In genomic region chr8:116946851-116947250, GRCm38 (mm10) we compare ENCODE assay signal across 13 mouse cellular contexts. TPM values are rescaled to one million over a fixed set of nuclear protein-coding genes. Genes with fewer than 3 reads are reported as not detected.
A peak's percentile ranks its signal among the peaks of the same experiment; 100 is the strongest.
DNase-seq lines count a peak whose midpoint lies in the region; ATAC-seq and TF ChIP-seq lines count a peak whose summit lies in the region.
"Had no signal": no experiment of that assay in that cellular context is flagged by ENCODE, and none has a peak within 500 bp of the region (broad histone marks: within the 10 kb centered on the region; RNA-seq: fewer than 3 reads in every experiment).

No protein-coding gene starts in this region.

- H3K9me3 ChIP-seq in ES-E14 (ENCODE audit: control insufficient read depth, insufficient read depth, low read depth, low read length), result no peaks in the 10 kb centered on the region
- no peaks in the 10 kb centered on the region for H3K9me3 ChIP-seq in forebrain, embryonic 11.5 days (ENCODE audit: control insufficient read depth, low read length)
- H3K9me3 ChIP-seq: forebrain, embryonic 12.5 days; hindbrain, embryonic 12.5 days; midbrain, embryonic 12.5 days had no signal

- peak overlapping the region; percentile 24 to 32 for H3K4me3 ChIP-seq in ES-E14 (ENCODE audit: insufficient read depth in 1 of 2, low read depth in 1 of 2, low read length in 2 of 2, poor library complexity in 1 of 2, severe bottlenecking in 1 of 2)
- no peak overlapping the region for H3K4me3 ChIP-seq in forebrain, embryonic 11.5 days (ENCODE audit: low read depth, low read length)
- H3K4me3 ChIP-seq: forebrain, embryonic 12.5 days; hindbrain, embryonic 12.5 days; midbrain, embryonic 12.5 days had no signal

- H3K9ac ChIP-seq in ES-E14 (ENCODE audit: insufficient read depth, low read depth, low read length, poor library complexity, severe bottlenecking), result peak overlapping the region; percentile 24; the same call in 1 of the 2 replicates
- no peak overlapping the region for H3K9ac ChIP-seq in forebrain, embryonic 11.5 days (ENCODE audit: low read length)
- H3K9ac ChIP-seq: forebrain, embryonic 12.5 days; hindbrain, embryonic 12.5 days; midbrain, embryonic 12.5 days had no signal

- no peak for ATAC-seq in forebrain, embryonic 11.5 days (replicated peaks; ENCODE audit: low FRiP score)

- peak overlapping the region; percentile 26; the same call in 1 of the 2 replicates for H3K27ac ChIP-seq in ES-E14 (ENCODE audit: insufficient read depth, low read depth, low read length, poor library complexity, severe bottlenecking)
- H3K27ac ChIP-seq in forebrain, embryonic 11.5 days (ENCODE audit: low read depth, low read length), result no peak overlapping the region
- H3K27ac ChIP-seq: forebrain, embryonic 12.5 days; hindbrain, embryonic 12.5 days; midbrain, embryonic 12.5 days had no signal

- H3K36me3 ChIP-seq in ES-E14 (ENCODE audit: control insufficient read depth, insufficient read depth, low read length, poor library complexity, severe bottlenecking), result peaks cover 3% of the 10 kb centered on the region
- H3K36me3 ChIP-seq in forebrain, embryonic 11.5 days (ENCODE audit: control insufficient read depth, insufficient read depth, low read length), result no peaks in the 10 kb centered on the region
- H3K36me3 ChIP-seq: forebrain, embryonic 12.5 days; hindbrain, embryonic 12.5 days; midbrain, embryonic 12.5 days had no signal

- in situ Hi-C loops in ES-E14 (cut with MboI; ENCODE audit: low sequenced_read_pairs in 2 of 2, unreplicated experiment in 2 of 2), result no loop called here

- WGBS in forebrain, embryonic 11.5 days, result 89% methylated on average over 6 of the region's 6 CpGs

- peaks cover 0 to 31% of the 10 kb centered on the region in 2 experiments; a peak in 3 of 4 replicates for H3K4me1 ChIP-seq in ES-E14 (ENCODE audit: control insufficient read depth in 2 of 2, insufficient read depth in 2 of 2, low read length in 2 of 2, poor library complexity in 1 of 2)
- peaks cover 9% of the 10 kb centered on the region for H3K4me1 ChIP-seq in forebrain, embryonic 11.5 days (replicated peaks; ENCODE audit: control insufficient read depth, insufficient read depth, low read length)

- H3K4me2 ChIP-seq in forebrain, embryonic 11.5 days (ENCODE audit: low read depth, low read length, severe bottlenecking), result no peak overlapping the region
- H3K4me2 ChIP-seq: forebrain, embryonic 12.5 days; midbrain, embryonic 12.5 days had no signal

- intact Hi-C loops in heart, postnatal 14 days (cut with DNase I), result loop anchor here (10.0 kb wide), 1 partner anchor 528 kb away; no protein-coding TSS in a partner anchor

- no peaks in the 10 kb centered on the region for H3K27me3 ChIP-seq in forebrain, embryonic 11.5 days (ENCODE audit: control insufficient read depth, insufficient read depth, low read length)
- H3K27me3 ChIP-seq: forebrain, embryonic 12.5 days; hindbrain, embryonic 12.5 days; midbrain, embryonic 12.5 days had no signal

- peak; percentile 28 for DNase-seq in layer of hippocampus, adult 9-11 months
- DNase-seq in layer of hippocampus, adult 18-20 months (ENCODE audit: low spot score in 2 of 2), result no peak
- DNase-seq in ES-E14 (ENCODE audit: low read depth, low spot score), result no peak
- peak; percentile 24 for DNase-seq in brain, adult 2 months (ENCODE audit: low read depth, low spot score)
- peak; percentile 17 to 25 for DNase-seq in heart, postnatal 14 days
- no peak for DNase-seq in thymus, postnatal 4 days
- no peak for DNase-seq in forebrain, embryonic 11.5 days (ENCODE audit: low spot score)
- DNase-seq: adrenal gland, postnatal 25 days; cerebellum, postnatal 36 days; right cerebral cortex, postnatal 4 days had no signal

TF ChIP-seq in ES-E14, 5 proteins besides CTCF, POLR2A, EP300 and RAD21:
- TF ChIP-seq MAFK (IDR thresholded peaks at IDR 0.05; ENCODE audit: insufficient read depth, low read depth, low read length) (peak; percentile 30; the same call in 1 of the 2 replicates), CHD2 (IDR thresholded peaks at IDR 0.05; ENCODE audit: low read depth, low read length) (no peak), HCFC1 (IDR thresholded peaks at IDR 0.05; ENCODE audit: borderline replicate concordance, insufficient read depth, low read length) (no peak), ZC3H11A (IDR thresholded peaks at IDR 0.05; ENCODE audit: borderline replicate concordance, low read depth, low read length) (no peak), ZNF384 (IDR thresholded peaks at IDR 0.05; ENCODE audit: low read depth, low read length) (0 out of 2 replicates have a peak, but pooled peaks have one; percentile 18)
TF ChIP-seq in ES-E14: peak in this region for 2.

RNA-seq across cellular contexts. Expression of gene Atmin, which starts 3.7 kb away (rescaled TPM):
- total RNA-seq in layer of hippocampus, adult 18-20 months (2021), result 10 to 100 TPM; 43.9 to 47.8 TPM
- total RNA-seq in ES-E14 (2012; rRNA removed), result 19.9 and 21.1 TPM in 2 replicates
- total RNA-seq in heart, postnatal 14 days (2021), result 10 to 100 TPM; 12.0 to 15.0 TPM
- polyA plus RNA-seq in forebrain, embryonic 11.5 days (2014; fragmentation: Nextera tagmentation; extraction: Ambion mirVana), result 18.6 and 19.8 TPM in 2 replicates

RNA-seq across cellular contexts. Expression of gene Cenpn, which starts 25.3 kb away (rescaled TPM):
- total RNA-seq in layer of hippocampus, adult 18-20 months (2021), result 1 to 10 TPM in 1 of 2 experiments, under 1 TPM in 1; 0.81 to 1.2 TPM
- total RNA-seq in ES-E14 (2012; rRNA removed), result 27.1 and 30.2 TPM in 2 replicates
- total RNA-seq in heart, postnatal 14 days (2021), result 1 to 10 TPM; 1.7 to 2.6 TPM
- polyA plus RNA-seq in forebrain, embryonic 11.5 days (2014; fragmentation: Nextera tagmentation; extraction: Ambion mirVana), result 58.3 and 59.5 TPM in 2 replicates

RNA-seq across cellular contexts. Expression of gene Cmc2, which starts 25.6 kb away (rescaled TPM):
- 10 to 100 TPM; 11.6 to 14.7 TPM for total RNA-seq in layer of hippocampus, adult 18-20 months (2021)
- total RNA-seq in ES-E14 (2012; rRNA removed), result 24.4 and 33.4 TPM in 2 replicates
- 10 to 100 TPM; 49.8 to 66.2 TPM for total RNA-seq in heart, postnatal 14 days (2021)
- polyA plus RNA-seq in forebrain, embryonic 11.5 days (2014; fragmentation: Nextera tagmentation; extraction: Ambion mirVana), result 71.4 and 83.9 TPM in 2 replicates

RNA-seq across cellular contexts. Expression of gene 1700030J22Rik, which starts 31.9 kb away (rescaled TPM):
- 10 to 100 TPM in 1 of 2 experiments, 1 to 10 TPM in 1; 9.1 to 10.4 TPM for total RNA-seq in layer of hippocampus, adult 18-20 months (2021)
- 1.1 and 1.3 TPM in 2 replicates for total RNA-seq in ES-E14 (2012; rRNA removed)
- total RNA-seq in heart, postnatal 14 days (2021), result under 1 TPM; 0.54 to 0.79 TPM
- 2.8 and 4.4 TPM in 2 replicates for polyA plus RNA-seq in forebrain, embryonic 11.5 days (2014; fragmentation: Nextera tagmentation; extraction: Ambion mirVana)

RNA-seq across cellular contexts. Expression of gene Gcsh, which starts 46.5 kb away (rescaled TPM):
- 10 to 100 TPM; 43.9 to 50.1 TPM for total RNA-seq in layer of hippocampus, adult 18-20 months (2021)
- total RNA-seq in ES-E14 (2012; rRNA removed), result 134 and 195 TPM in 2 replicates
- total RNA-seq in heart, postnatal 14 days (2021), result 10 to 100 TPM; 32.7 to 34.9 TPM
- polyA plus RNA-seq in forebrain, embryonic 11.5 days (2014; fragmentation: Nextera tagmentation; extraction: Ambion mirVana), result 159 and 166 TPM in 2 replicates

Comparison
In these comparisons a context has a peak if more than half of its experiments do, and no peak if none do; other contexts are left out.
1. DNase-seq: peak in layer of hippocampus, adult 9-11 months (single experiment), brain, adult 2 months (single experiment) and heart, postnatal 14 days (2 of 2); none in layer of hippocampus, adult 18-20 months (0 of 2), ES-E14 (single experiment), thymus, postnatal 4 days (single experiment) and forebrain, embryonic 11.5 days (single experiment).